Mouse (Mus musculus): ENCODE measurements at regions not wholly inside any gene's neighbourhood (a gene's known extent, or its start where the extent isn't known, plus 50 kb on each side); places are given as distances from the start of the nearest gene placed in this dataset.

DNA sequence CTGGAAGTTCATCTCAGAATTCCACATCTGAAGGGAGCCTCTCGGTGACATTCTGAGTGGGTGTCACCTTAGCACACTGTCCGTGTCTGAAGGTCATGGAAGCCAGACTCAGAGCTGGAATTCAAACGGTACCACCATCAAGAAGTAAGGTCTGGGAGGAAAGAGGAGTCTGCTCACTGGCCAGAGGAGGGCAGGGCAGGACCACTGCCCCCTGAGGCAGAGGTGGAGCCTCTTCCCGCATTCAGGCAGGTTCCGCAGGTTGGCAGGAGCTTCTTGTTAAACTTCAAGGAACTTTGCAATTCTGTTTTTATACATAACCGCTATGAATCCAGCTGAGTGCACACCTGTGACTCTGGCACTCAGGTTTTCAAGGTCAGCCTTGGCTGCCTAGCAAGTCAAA is 231.4 kb downstream of the Sipa1l2 start:
- no peak overlapping the region for H3K9ac ChIP-seq

DNA sequence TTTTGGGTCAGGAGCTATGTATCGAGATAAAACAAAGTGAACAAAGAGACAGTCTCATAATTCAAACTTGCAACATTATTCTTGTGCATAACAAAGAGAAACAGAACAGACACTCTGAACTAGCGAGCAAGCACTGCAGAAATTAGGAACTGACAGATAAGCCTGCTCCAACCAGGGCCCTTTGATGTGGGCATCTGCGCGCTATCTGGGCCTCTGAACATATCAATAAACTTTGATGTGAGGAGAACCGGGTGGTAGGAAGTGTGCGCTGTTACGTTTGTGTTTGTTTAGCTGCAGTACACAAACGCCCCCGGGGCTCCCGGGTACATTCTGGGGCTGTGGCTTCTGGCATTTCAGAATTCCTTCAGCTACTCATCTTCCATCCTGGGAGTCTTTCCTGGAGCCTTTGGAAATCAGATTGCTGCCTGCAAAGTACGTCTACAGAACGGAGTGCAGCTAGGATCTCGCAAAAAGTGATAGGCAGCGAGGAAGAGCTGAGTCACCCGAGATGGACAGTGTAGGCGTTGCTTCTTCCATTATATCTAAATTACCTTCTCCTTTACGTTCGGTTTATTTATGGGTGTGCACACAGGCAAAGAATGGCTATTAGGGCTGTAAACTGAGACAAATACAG is 232.0 kb downstream of the Sipa1l2 start:
- ATAC-seq, result no peak
- H3K27me3 ChIP-seq, result no peaks in the 10 kb centered on the region

More for the DNA sequence above, 231.4 kb downstream of the Sipa1l2 start:
- H3K27me3 ChIP-seq, result no peaks in the 10 kb centered on the region
- no peak overlapping the region for H3K27ac ChIP-seq
- peaks cover 22% of the 10 kb centered on the region for H3K4me1 ChIP-seq
- no peak overlapping the region for H3K4me3 ChIP-seq
- 48% methylated on average over 6 of the region's 6 CpGs for WGBS
- no peaks in the 10 kb centered on the region for H3K9me3 ChIP-seq (replicated peaks)
- ATAC-seq, result no peak
- no peak overlapping the region for H3K4me2 ChIP-seq
- H3K36me3 ChIP-seq (ENCODE audit: poor library complexity, severe bottlenecking), result no peaks in the 10 kb centered on the region

DNA sequence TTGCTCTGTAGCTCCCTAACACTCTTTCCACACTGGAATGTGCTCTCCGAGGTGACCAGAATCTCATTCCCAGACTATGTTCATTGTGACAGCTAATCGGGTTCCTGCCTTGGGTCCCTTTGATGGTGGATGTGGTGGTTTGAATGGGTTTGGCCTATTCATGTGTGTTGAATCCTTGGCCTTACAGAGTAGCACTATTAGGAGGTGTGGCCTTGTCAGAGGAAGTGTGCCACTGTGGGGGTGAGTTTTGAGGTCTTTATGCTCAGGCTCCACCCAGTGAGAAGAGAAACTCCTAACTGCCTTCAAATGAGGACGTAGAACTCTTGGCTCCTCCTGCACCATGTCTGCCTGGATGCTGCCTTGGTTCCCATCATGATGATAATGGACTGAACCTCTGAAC is 232.8 kb downstream of the Sipa1l2 start:
- Histone ChIP-seq H3K27ac (no peak overlapping the region), H3K4me2 (no peak overlapping the region), H3K27me3 (no peaks in the 10 kb centered on the region), H3K36me3 (ENCODE audit: poor library complexity, severe bottlenecking) (no peaks in the 10 kb centered on the region), H3K4me3 (no peak overlapping the region), H3K9ac (no peak overlapping the region), H3K9me3 (replicated peaks) (no peaks in the 10 kb centered on the region), H3K4me1 (peaks cover 22% of the 10 kb centered on the region)
- no peak for ATAC-seq
- 24% methylated on average over 3 of the region's 3 CpGs for WGBS

More for the DNA sequence above, 232.0 kb downstream of the Sipa1l2 start:
- H3K4me2 ChIP-seq, result no peak overlapping the region
- H3K4me3 ChIP-seq, result no peak overlapping the region
- H3K9ac ChIP-seq, result no peak overlapping the region
- WGBS, result 82% methylated on average over 18 of the region's 18 CpGs
- H3K36me3 ChIP-seq (ENCODE audit: poor library complexity, severe bottlenecking), result no peaks in the 10 kb centered on the region
- peaks cover 22% of the 10 kb centered on the region for H3K4me1 ChIP-seq
- H3K9me3 ChIP-seq (replicated peaks), result no peaks in the 10 kb centered on the region
- H3K27ac ChIP-seq, result no peak overlapping the region

DNA sequence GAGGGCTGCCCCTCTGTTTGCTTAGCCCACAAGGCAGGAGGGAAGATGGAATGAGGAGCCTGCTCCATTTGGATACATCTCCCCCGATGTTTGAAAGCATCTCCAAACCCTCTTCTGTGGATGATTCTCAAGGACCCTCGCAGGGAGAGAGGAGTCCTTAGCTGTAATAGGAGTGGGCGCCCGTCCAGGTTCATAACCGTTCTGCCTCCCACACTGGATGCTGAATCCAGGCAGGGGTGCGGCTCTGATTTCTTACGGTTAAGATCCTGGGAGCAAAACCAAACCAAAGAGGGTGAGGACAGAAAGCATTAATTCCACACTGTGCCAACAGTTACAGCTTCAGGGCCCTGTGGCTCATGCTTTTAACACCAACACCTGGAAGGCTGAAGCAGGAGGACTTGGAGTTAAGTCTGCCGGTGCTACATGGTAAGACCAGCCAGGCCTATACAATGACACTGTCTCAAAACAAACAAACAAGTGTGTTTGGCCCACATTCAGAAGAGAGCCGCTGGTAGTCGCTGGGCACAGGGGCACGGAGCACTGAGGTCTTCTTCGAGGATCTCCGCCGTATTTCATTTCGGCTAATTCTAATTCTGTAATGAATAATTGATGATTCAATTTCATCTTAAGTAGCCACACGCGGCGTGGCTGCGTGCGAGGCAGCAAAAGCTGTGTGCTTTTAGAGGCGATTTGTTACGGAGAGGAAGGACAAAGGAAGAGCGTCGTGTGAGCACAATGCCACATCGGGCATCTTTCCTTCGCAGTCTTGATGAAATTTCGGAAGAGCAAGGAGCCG is 233.8 kb downstream of the Sipa1l2 start:
- peak; percentile 41; the same call in 1 of the 2 replicates for ATAC-seq
- 29% methylated on average over 28 of the region's 28 CpGs for WGBS
- peak overlapping the region; percentile 43; the same call in 1 of the 2 replicates for H3K9ac ChIP-seq
- H3K36me3 ChIP-seq (ENCODE audit: poor library complexity, severe bottlenecking), result no peaks in the 10 kb centered on the region
- no peaks in the 10 kb centered on the region for H3K27me3 ChIP-seq
- H3K27ac ChIP-seq, result no peak overlapping the region
- H3K4me1 ChIP-seq, result peaks cover 30% of the 10 kb centered on the region
- H3K4me2 ChIP-seq, result peak overlapping the region; percentile 29
- H3K9me3 ChIP-seq (replicated peaks), result no peaks in the 10 kb centered on the region
- no peak overlapping the region for H3K4me3 ChIP-seq

DNA sequence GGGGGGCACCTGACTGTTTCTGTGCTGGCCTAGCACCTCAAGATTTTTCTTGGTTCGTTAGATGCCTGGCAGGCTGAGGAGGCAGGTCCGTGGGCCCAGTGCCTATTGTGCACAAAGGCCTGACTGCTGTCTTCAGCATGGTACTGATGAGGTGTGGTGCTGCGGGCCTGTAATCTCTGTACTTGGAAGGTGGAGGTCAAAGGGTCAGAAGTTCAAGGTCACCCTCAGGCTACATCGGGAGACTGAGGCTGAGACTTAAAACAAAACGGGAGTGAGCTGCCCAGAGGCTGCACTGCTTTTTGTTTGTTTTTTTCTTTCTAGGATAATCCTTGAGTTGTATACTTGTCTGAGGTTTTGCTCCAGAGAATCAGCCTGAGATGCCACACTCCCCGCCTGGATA is 234.4 kb downstream of the Sipa1l2 start:
- no peaks in the 10 kb centered on the region for H3K27me3 ChIP-seq
- WGBS, result 27% methylated on average over 6 of the region's 6 CpGs
- H3K4me3 ChIP-seq, result no peak overlapping the region
- H3K36me3 ChIP-seq (ENCODE audit: poor library complexity, severe bottlenecking), result no peaks in the 10 kb centered on the region
- no peak for ATAC-seq
- no peaks in the 10 kb centered on the region for H3K9me3 ChIP-seq (replicated peaks)
- H3K27ac ChIP-seq, result no peak overlapping the region
- no peak overlapping the region for H3K4me2 ChIP-seq
- H3K9ac ChIP-seq, result no peak overlapping the region; the same call in 1 of the 2 replicates
- peaks cover 35% of the 10 kb centered on the region for H3K4me1 ChIP-seq

DNA sequence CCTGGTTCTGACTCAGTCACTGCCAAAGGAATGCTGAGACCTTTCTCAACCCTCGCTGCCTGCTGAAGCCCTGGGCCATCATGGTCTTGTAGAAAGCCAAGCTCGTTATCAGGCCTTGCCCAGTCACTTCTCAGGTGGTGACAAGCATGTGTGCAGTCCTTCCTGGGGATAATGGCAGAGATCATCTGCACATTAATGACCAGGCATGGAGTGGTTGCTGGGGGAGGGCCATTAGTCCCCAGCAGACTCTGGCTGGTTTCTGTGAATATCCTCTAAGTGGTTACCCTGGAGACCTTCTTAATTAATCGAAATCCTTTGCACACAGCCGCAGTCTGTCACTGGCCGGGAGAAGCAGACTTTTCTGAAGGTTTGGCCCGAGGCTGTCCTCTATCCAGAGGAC is 239.0 kb downstream of the Sipa1l2 start:
- ATAC-seq, result no peak
- H3K4me3 ChIP-seq, result no peak overlapping the region
- H3K4me2 ChIP-seq, result no peak overlapping the region
- no peak overlapping the region for H3K27ac ChIP-seq
- peaks cover 37% of the 10 kb centered on the region for H3K4me1 ChIP-seq
- no peaks in the 10 kb centered on the region for H3K36me3 ChIP-seq (ENCODE audit: poor library complexity, severe bottlenecking)
- 16% methylated on average over 6 of the region's 6 CpGs for WGBS
- peaks cover 13% of the 10 kb centered on the region for H3K27me3 ChIP-seq
- no peaks in the 10 kb centered on the region for H3K9me3 ChIP-seq (replicated peaks)
- H3K9ac ChIP-seq, result no peak overlapping the region

DNA sequence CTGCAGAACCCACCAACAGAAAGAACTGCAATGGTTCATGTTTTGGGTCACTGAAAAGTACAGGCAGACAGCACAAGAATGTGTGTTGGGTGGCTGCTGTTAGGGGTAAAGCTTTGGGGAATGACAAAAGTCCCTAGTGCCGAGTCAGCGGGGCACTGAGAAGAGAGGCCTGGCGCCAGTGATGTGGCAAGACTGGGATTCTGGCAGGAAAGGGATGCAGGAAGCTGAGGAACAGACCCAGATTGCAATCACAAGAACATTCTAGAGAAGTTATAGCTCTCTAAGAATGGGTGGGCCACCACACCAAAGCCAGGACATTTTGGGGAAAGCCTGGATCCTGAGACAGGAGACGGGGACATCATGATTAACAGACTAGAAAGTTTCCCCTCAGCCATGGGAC is 241.0 kb downstream of the Sipa1l2 start:
- H3K36me3 ChIP-seq (ENCODE audit: poor library complexity, severe bottlenecking), result no peaks in the 10 kb centered on the region
- ATAC-seq, result no peak
- WGBS, result 89% methylated on average over 4 of the region's 4 CpGs
- no peak overlapping the region for H3K4me2 ChIP-seq
- no peak overlapping the region for H3K4me3 ChIP-seq
- H3K27me3 ChIP-seq, result peaks cover 29% of the 10 kb centered on the region
- no peak overlapping the region for H3K27ac ChIP-seq
- H3K4me1 ChIP-seq, result peaks cover 29% of the 10 kb centered on the region
- no peak overlapping the region for H3K9ac ChIP-seq
- H3K9me3 ChIP-seq (replicated peaks), result no peaks in the 10 kb centered on the region

DNA sequence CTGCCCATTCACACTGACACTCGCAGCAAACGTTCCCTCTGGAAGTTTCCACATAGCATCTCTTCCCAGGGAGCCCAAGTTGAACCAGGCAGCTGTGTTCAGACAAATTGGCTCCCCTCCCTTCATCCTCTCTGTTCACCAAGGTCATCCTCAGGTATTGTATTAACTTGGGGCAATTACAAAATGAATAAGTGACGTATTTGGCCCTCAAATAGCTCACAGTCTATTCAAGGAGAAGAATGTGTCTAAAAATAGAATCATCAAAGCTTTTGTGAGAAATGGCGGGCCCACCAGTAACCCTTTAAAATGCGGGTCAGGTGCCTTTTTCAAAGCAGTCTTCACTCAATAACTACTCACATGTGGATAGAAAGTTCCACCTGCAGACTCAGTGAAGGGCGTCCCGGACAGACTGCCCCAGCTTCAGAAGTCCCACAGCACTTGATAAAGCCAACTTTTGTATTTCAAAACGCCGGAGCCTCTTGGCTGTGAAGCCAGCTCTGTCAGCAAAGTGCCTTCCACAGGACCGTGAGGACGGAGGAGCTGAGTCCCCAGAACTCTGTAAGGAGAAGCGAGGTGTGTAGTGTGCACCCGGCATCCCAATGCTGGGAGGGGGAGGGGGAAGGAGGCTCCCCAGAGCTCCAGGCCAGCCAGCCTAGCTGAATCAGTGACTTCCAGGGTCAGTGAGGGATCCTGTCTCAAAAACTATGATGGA is 241.9 kb downstream of the Sipa1l2 start:
- no peak for ATAC-seq
- H3K27me3 ChIP-seq, result peaks cover 34% of the 10 kb centered on the region
- H3K9ac ChIP-seq, result no peak overlapping the region
- no peaks in the 10 kb centered on the region for H3K9me3 ChIP-seq (replicated peaks)
- 19% methylated on average over 13 of the region's 13 CpGs for WGBS
- H3K36me3 ChIP-seq (ENCODE audit: poor library complexity, severe bottlenecking), result no peaks in the 10 kb centered on the region
- no peak overlapping the region for H3K27ac ChIP-seq
- no peak overlapping the region for H3K4me3 ChIP-seq
- peaks cover 29% of the 10 kb centered on the region for H3K4me1 ChIP-seq
- H3K4me2 ChIP-seq, result no peak overlapping the region

DNA sequence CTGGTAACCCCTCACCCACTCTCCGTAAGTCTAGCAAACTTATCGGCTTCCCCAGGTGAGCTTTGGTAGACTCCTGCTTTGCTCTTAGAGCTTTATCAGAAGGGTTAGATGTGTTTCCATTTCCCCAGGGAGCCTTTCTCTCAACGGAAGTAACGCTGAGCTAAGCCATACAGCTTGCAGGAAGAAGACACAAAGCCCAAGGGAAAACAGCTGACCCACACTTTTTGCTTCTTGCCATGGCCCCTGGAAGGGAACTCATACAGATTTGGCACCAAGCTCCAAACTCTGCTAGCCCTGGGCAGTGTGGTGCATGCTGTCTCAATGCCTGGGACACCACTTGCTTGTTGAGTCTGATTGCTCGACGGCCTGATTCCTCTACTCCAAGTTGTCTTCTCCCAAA is 242.6 kb downstream of the Sipa1l2 start:
- ATAC-seq, result no peak
- Histone ChIP-seq H3K9ac (no peak overlapping the region), H3K27me3 (peaks cover 34% of the 10 kb centered on the region), H3K4me3 (no peak overlapping the region), H3K36me3 (ENCODE audit: poor library complexity, severe bottlenecking) (no peaks in the 10 kb centered on the region), H3K4me2 (no peak overlapping the region), H3K27ac (no peak overlapping the region), H3K9me3 (replicated peaks) (no peaks in the 10 kb centered on the region), H3K4me1 (peaks cover 33% of the 10 kb centered on the region)
- 74% methylated on average over 6 of the region's 6 CpGs for WGBS

DNA sequence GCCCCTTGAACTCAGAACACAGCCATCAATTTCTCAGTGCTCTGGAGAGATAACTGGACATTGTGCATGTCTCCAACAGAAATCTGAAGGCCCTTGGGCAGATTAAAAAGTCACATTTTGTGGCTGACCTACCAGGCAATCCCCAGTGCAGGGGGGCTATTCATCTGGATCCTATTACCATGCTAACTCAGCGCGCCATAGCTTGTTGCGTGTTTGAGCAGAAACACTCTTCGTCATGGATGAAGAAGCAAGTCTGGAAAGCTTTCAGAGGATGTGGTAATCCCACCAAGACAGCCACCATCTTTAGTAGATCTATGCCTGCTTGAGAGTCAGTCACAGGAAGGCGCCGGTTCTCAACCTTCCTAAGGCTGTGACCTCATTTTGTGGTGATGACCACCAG is 243.9 kb downstream of the Sipa1l2 start:
- 96% methylated on average over 6 of the region's 6 CpGs for WGBS
- Histone ChIP-seq H3K9me3 (replicated peaks) (no peaks in the 10 kb centered on the region), H3K36me3 (ENCODE audit: poor library complexity, severe bottlenecking) (no peaks in the 10 kb centered on the region), H3K4me3 (no peak overlapping the region), H3K9ac (no peak overlapping the region), H3K4me2 (no peak overlapping the region), H3K4me1 (peaks cover 25% of the 10 kb centered on the region), H3K27ac (no peak overlapping the region), H3K27me3 (peaks cover 34% of the 10 kb centered on the region)
- ATAC-seq, result no peak

DNA sequence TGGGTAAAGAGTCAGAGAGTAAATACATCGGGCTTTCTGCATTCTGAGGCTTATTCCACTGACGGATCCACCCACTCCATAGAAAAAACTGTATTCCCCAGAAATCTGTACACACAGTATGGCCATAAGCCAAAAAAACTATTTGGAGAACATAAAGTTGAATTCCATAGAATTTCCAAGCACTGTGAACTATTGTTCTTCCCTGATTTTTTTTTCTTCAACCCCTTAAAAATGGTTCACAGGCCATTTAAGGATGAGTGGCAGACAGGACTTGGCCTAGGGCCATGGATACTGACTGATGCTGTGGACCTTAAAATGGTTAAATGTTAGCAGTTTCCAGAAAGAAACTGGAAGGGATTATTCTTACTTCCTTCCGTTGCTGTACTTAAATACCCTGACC is 247.0 kb downstream of the Sipa1l2 start:
- Histone ChIP-seq H3K9ac (no peak overlapping the region), H3K36me3 (ENCODE audit: poor library complexity, severe bottlenecking) (no peaks in the 10 kb centered on the region), H3K4me3 (no peak overlapping the region), H3K4me1 (peaks cover 12% of the 10 kb centered on the region), H3K27me3 (peaks cover 60% of the 10 kb centered on the region), H3K9me3 (replicated peaks) (no peaks in the 10 kb centered on the region), H3K27ac (no peak overlapping the region), H3K4me2 (no peak overlapping the region)
- WGBS, result 38% methylated on average over 3 of the region's 3 CpGs
- ATAC-seq, result no peak

DNA sequence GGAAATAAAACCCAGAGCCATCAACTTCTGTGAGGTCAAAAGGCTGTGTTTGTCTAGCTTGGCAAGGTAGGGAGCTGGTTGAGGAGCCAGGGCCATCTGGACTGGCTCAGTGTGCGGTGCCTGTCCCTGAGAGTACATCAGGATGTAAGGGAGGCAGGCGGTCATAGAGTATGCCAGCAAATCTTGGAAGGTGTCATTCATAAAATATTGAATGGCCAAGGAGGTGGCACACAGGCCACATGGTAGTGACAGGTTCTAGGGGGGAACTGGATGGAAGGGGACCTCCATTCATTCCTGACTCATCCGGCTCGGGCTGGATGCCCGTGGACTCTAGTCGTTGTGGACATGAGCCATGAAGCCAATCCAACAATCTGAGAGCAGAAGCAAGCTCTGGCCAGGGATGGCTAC is 252.0 kb downstream of the Sipa1l2 start:
- no peak overlapping the region for H3K4me3 ChIP-seq
- H3K9me3 ChIP-seq (replicated peaks), result no peaks in the 10 kb centered on the region
- peaks cover 4% of the 10 kb centered on the region; the same call in 1 of the 2 replicates for H3K4me1 ChIP-seq
- no peaks in the 10 kb centered on the region for H3K36me3 ChIP-seq (ENCODE audit: poor library complexity, severe bottlenecking)
- ATAC-seq, result no peak
- H3K27ac ChIP-seq, result no peak overlapping the region
- 96% methylated on average over 6 of the region's 6 CpGs for WGBS
- no peak overlapping the region for H3K4me2 ChIP-seq
- H3K9ac ChIP-seq, result no peak overlapping the region
- H3K27me3 ChIP-seq, result peaks cover 33% of the 10 kb centered on the region
